32 mouse cellular contexts compared by ENCODE assay signal in genomic region chr5:119162132-119162675, GRCm38 (mm10).
DNase-seq lines count a peak whose midpoint lies in the region; ATAC-seq lines count a peak whose summit lies in the region.
"Had no signal": no experiment of that assay in that cellular context is flagged by ENCODE, and none has a peak within 500 bp of the region (broad histone marks: within the 10 kb centered on the region; RNA-seq: fewer than 3 reads in every experiment).

No protein-coding gene starts in this region.

- DNase-seq in forebrain, embryonic 10.5 days (ENCODE audit: extremely low spot score, low spot score) = peak; percentile 19
- peak; percentile 13 for DNase-seq in MN1 (ENCODE audit: low spot score)
- peak; percentile 87 for DNase-seq in retina, embryonic 14.5 days (ENCODE audit: low spot score)
- no peak for DNase-seq in embryo, embryonic 10.5 days (ENCODE audit: low spot score)
- no peak for DNase-seq in kidney, adult 9 months
- DNase-seq: adrenal gland, adult 2 months; cerebellum, adult 9-10 months; cerebellum, postnatal 36 days; embryo, embryonic 11 days; gastrocnemius, postnatal 25 days; heart, adult 18-20 months; heart, postnatal 4 days; kidney, adult 11 months; kidney, postnatal 25 days; lung, embryonic 14.5 days; right cerebral cortex, adult 18-20 months; spleen, adult 18-20 months; thymus, adult 2 months; thymus, postnatal 36 days had no signal

- H3K36me3 ChIP-seq in forebrain, embryonic 10.5 days (replicated peaks) = no peaks in the 10 kb centered on the region
- no peaks in the 10 kb centered on the region for H3K36me3 ChIP-seq in forebrain, embryonic 12.5 days (replicated peaks)
- H3K36me3 ChIP-seq in forebrain, embryonic 13.5 days (ENCODE audit: poor library complexity, severe bottlenecking) = no peaks in the 10 kb centered on the region
- H3K36me3 ChIP-seq: embryonic facial prominence, embryonic 13.5 days; heart, embryonic 12.5 days; kidney, embryonic 15.5 days; limb, embryonic 12.5 days; liver, embryonic 15.5 days; midbrain, embryonic 10.5 days had no signal

- H3K4me1 ChIP-seq in forebrain, embryonic 10.5 days = 0 out of 2 replicates have a peak, but pooled peaks cover 4% of the 10 kb centered on the region
- H3K4me1 ChIP-seq in forebrain, embryonic 12.5 days = no peaks in the 10 kb centered on the region; the same call in 1 of the 2 replicates
- H3K4me1 ChIP-seq in forebrain, embryonic 13.5 days = peaks cover 6% of the 10 kb centered on the region; the same call in 1 of the 2 replicates
- H3K4me1 ChIP-seq: embryonic facial prominence, embryonic 13.5 days; heart, embryonic 12.5 days; limb, embryonic 12.5 days; liver, embryonic 15.5 days; midbrain, embryonic 10.5 days had no signal

- H3K4me2 ChIP-seq in forebrain, embryonic 12.5 days = no peak overlapping the region
- no peak overlapping the region for H3K4me2 ChIP-seq in forebrain, embryonic 13.5 days
- H3K4me2 ChIP-seq: embryonic facial prominence, embryonic 13.5 days; heart, embryonic 12.5 days; hindbrain, embryonic 14.5 days; kidney, embryonic 15.5 days; limb, embryonic 12.5 days; liver, embryonic 15.5 days; lung, embryonic 14.5 days had no signal

- H3K4me3 ChIP-seq in forebrain, embryonic 10.5 days = no peak overlapping the region
- no peak overlapping the region for H3K4me3 ChIP-seq in forebrain, embryonic 12.5 days (replicated peaks)
- no peak overlapping the region for H3K4me3 ChIP-seq in forebrain, embryonic 13.5 days
- H3K4me3 ChIP-seq: embryonic facial prominence, embryonic 13.5 days; erythroblast, embryonic 14.5 days; heart, embryonic 12.5 days; kidney, embryonic 15.5 days; left cerebral cortex, adult 2 months; limb, embryonic 12.5 days; liver, embryonic 15.5 days; midbrain, embryonic 10.5 days had no signal

- ATAC-seq in forebrain, embryonic 12.5 days (ENCODE audit: low FRiP score) = no peak; the same call in 1 of the 2 replicates
- ATAC-seq in forebrain, embryonic 13.5 days = 0 out of 2 replicates have a peak, but pooled peaks have one; percentile 67
- ATAC-seq: activated CD4-positive, CD25-positive, alpha-beta regulatory T cell, adult 4 months; inflammation-experienced regulatory T-cells, adult 6 months had no signal

- WGBS in forebrain, embryonic 10.5 days = 78% methylated on average over 13 of the region's 13 CpGs
- 51% methylated on average over 13 of the region's 13 CpGs for WGBS in forebrain, embryonic 12.5 days
- 38% methylated on average over 13 of the region's 13 CpGs for WGBS in forebrain, embryonic 13.5 days

- H3K27ac ChIP-seq in forebrain, embryonic 10.5 days = no peak overlapping the region
- no peak overlapping the region for H3K27ac ChIP-seq in forebrain, embryonic 12.5 days
- no peak overlapping the region for H3K27ac ChIP-seq in forebrain, embryonic 13.5 days
- H3K27ac ChIP-seq: embryonic facial prominence, embryonic 13.5 days; hindbrain, embryonic 14.5 days; kidney, embryonic 15.5 days; left cerebral cortex, adult 2 months; limb, embryonic 12.5 days; liver, embryonic 15.5 days; midbrain, embryonic 10.5 days had no signal

- no peak overlapping the region for H3K9ac ChIP-seq in forebrain, embryonic 12.5 days
- no peak overlapping the region for H3K9ac ChIP-seq in forebrain, embryonic 13.5 days
- H3K9ac ChIP-seq: embryonic facial prominence, embryonic 13.5 days; heart, embryonic 12.5 days; hindbrain, embryonic 14.5 days; kidney, embryonic 15.5 days; limb, embryonic 12.5 days; liver, embryonic 15.5 days; lung, embryonic 14.5 days had no signal

- peaks cover 15% of the 10 kb centered on the region; the same call in 1 of the 2 replicates for H3K27me3 ChIP-seq in forebrain, embryonic 10.5 days (ENCODE audit: poor library complexity, severe bottlenecking)
- peaks cover 17% of the 10 kb centered on the region for H3K27me3 ChIP-seq in forebrain, embryonic 12.5 days
- 0 out of 2 replicates have a peak, but pooled peaks cover 7% of the 10 kb centered on the region for H3K27me3 ChIP-seq in forebrain, embryonic 13.5 days
- H3K27me3 ChIP-seq: embryonic facial prominence, embryonic 13.5 days; heart, embryonic 12.5 days; kidney, embryonic 15.5 days; liver, embryonic 15.5 days had no signal

- no peaks in the 10 kb centered on the region for H3K9me3 ChIP-seq in forebrain, embryonic 10.5 days
- H3K9me3 ChIP-seq in forebrain, embryonic 12.5 days = 0 out of 2 replicates have a peak, but pooled peaks cover under 1% of the 10 kb centered on the region
- H3K9me3 ChIP-seq in forebrain, embryonic 13.5 days (replicated peaks) = no peaks in the 10 kb centered on the region
- H3K9me3 ChIP-seq: embryonic facial prominence, embryonic 13.5 days; heart, embryonic 12.5 days; kidney, embryonic 15.5 days; limb, embryonic 12.5 days; midbrain, embryonic 10.5 days had no signal

Comparison
In these comparisons a context has a peak if more than half of its experiments do, and no peak if none do; other contexts are left out.
1. DNase-seq: peak in forebrain, embryonic 10.5 days (single experiment), MN1 (single experiment) and retina, embryonic 14.5 days (single experiment); none in embryo, embryonic 10.5 days (single experiment) and kidney, adult 9 months (single experiment).